Mouse (Mus musculus) midbrain, postnatal 0 days (tissue): ENCODE data around the gene L3hypdh. TPM values are rescaled to one million over a fixed set of nuclear protein-coding genes. Genes with fewer than 3 reads are reported as not detected.

Experiments
- ATAC-seq: fragments of 200-750 bp; cut with Nextera tagmentation; 2 replicates; pipeline ENCODE4 v1.8.0; 2017; ENCODE audit warnings: moderate number of reproducible peaks, mild to moderate bottlenecking, moderate TSS enrichment, moderate library complexity; ENCODE audit not compliant: low FRiP score
- DNase-seq: peaks from one replicate; pipeline ENCODE4 v3.0.0-alpha.2; 2015; ENCODE audit warnings: low spot score
- H3K27ac ChIP-seq: fragments of 300-500 bp; sonication (generic); 2 replicates; pipeline ENCODE4 v1.5.1; 2014; ENCODE audit warnings: low read depth, mild to moderate bottlenecking, low read length, mixed read lengths
- H3K27me3 ChIP-seq: fragments of 300-500 bp; sonication (generic); 2 replicates; pipeline ENCODE4 v1.6.1; 2014; ENCODE audit warnings: low read length, control low read depth, mixed read lengths; ENCODE audit not compliant: insufficient read depth
- H3K36me3 ChIP-seq: fragments of 300-500 bp; sonication (generic); 2 replicates; pipeline ENCODE4 v1.6.1; 2014; ENCODE audit warnings: low read length, control low read depth, mixed read lengths; ENCODE audit not compliant: insufficient read depth
- H3K4me1 ChIP-seq: fragments of 300-500 bp; sonication (generic); 2 replicates; pipeline ENCODE4 v1.6.1; 2014; ENCODE audit warnings: mild to moderate bottlenecking, control low read depth, antibody characterized with exemption, low read length, mixed read lengths; ENCODE audit not compliant: insufficient read depth
- H3K4me2 ChIP-seq: fragments of 300-500 bp; sonication (generic); 2 replicates; pipeline ENCODE4 v1.6.1; 2014; ENCODE audit warnings: low read depth, mild to moderate bottlenecking, low read length, mixed read lengths; ENCODE audit not compliant: poor library complexity, severe bottlenecking
- H3K4me3 ChIP-seq: fragments of 300-500 bp; sonication (generic); 2 replicates; pipeline ENCODE4 v1.5.1; 2014; ENCODE audit warnings: low read depth, mild to moderate bottlenecking, low read length, moderate library complexity
- H3K9ac ChIP-seq: fragments of 300-500 bp; sonication (generic); replicated peaks from 2 replicates; pipeline ENCODE4 v1.6.1; 2014; ENCODE audit warnings: mild to moderate bottlenecking, low read length, moderate library complexity, mixed read lengths; ENCODE audit not compliant: poor library complexity, severe bottlenecking
- H3K9me3 ChIP-seq: fragments of 300-500 bp; sonication (generic); 2 replicates; pipeline ENCODE4 v1.6.1; 2016; ENCODE audit warnings: low read length, control low read depth
- CTCF ChIP-seq: IDR thresholded peaks from 2 replicates; pipeline ENCODE4 v1.5.1; 2016; ENCODE audit warnings: antibody characterized with exemption, mild to moderate bottlenecking
- whole genome bisulfite sequencing: fragments of 180-500 bp; shearing (Covaris S2); extraction: QIAGEN DNeasy Blood & Tissue Kit; methylation state at CpG from one replicate; pipeline ENCODE4 v1.1.7; 2014; 5-methylcytosine and 5-hydroxymethylcytosine counted together
- polyA plus RNA-seq: library from polyadenylated mRNA; unstranded; fragments of >200 nt; fragmentation: Nextera tagmentation; extraction: Ambion mirVana; gene quantifications from 2 replicates; pipeline ENCODE4 v1.2.1, GENCODE M21; 2015
- total RNA-seq: library from RNA; depleted of rRNA; stranded (reverse); fragments of >200 nt; gene quantifications from 2 replicates; pipeline ENCODE4 v1.2.3, GENCODE M21; 2014

Gene L3hypdh
- total and polyA plus RNA-seq, 2 experiments from 2014 or later, result 6.9 to 13.0 TPM

DNA sequence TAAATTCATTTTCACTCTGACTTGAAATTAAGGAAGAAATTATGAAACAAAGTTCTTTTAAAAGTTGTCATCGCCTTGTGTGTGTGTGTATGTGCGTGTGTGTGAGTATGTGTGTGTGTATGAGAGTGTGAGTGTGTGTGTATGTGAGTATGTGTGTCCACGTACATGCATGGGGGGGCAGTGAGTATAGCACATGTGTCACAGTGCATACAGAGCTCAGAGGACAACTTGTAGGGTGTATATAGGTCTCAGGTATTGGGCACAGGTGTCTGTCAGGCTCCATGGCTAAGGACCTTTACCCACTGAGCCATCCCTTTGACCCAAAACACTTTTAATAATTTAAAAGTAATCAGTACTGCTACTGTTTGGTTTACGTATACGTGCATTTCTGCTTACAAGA is 18.8 kb upstream of the L3hypdh start:
- Histone ChIP-seq H3K9me3 (no peaks in the 10 kb centered on the region), H3K27ac (no peak overlapping the region), H3K36me3 (peaks cover 3% of the 10 kb centered on the region), H3K4me1 (no peaks in the 10 kb centered on the region), H3K4me2 (no peak overlapping the region), H3K4me3 (no peak overlapping the region), H3K9ac (no peak overlapping the region), H3K27me3 (no peaks in the 10 kb centered on the region)
- TF ChIP-seq CTCF, result no peak
- ATAC-seq, result no peak
- WGBS, result 86% methylated on average over 5 of the region's 5 CpGs
- no peak for DNase-seq

- Histone ChIP-seq H3K9ac (no peak overlapping the region), H3K9me3 (no peaks in the 10 kb centered on the region), H3K27ac (no peak overlapping the region), H3K4me1 (no peaks in the 10 kb centered on the region), H3K36me3 (peaks cover 10% of the 10 kb centered on the region), H3K4me3 (no peak overlapping the region), H3K4me2 (no peak overlapping the region), H3K27me3 (no peaks in the 10 kb centered on the region)
- no peak for ATAC-seq
- no peak for TF ChIP-seq CTCF
- no peak for DNase-seq
- 86% methylated on average over 6 of the region's 6 CpGs for WGBS
Observed at GRCm38 (mm10) chr12:72102776-72103175, 17.5 kb upstream of the L3hypdh start.

GRCm38 (mm10) chr12:72096966-72097365 is 11.7 kb upstream of the L3hypdh start:
- Histone ChIP-seq H3K4me3 (no peak overlapping the region), H3K27me3 (no peaks in the 10 kb centered on the region), H3K36me3 (peaks cover 47% of the 10 kb centered on the region), H3K9ac (no peak overlapping the region), H3K4me2 (no peak overlapping the region), H3K9me3 (no peaks in the 10 kb centered on the region), H3K4me1 (no peaks in the 10 kb centered on the region), H3K27ac (no peak overlapping the region)
- DNase-seq, result no peak
- no peak for ATAC-seq
- no peak for TF ChIP-seq CTCF
- 96% methylated on average over 8 of the region's 8 CpGs for WGBS

GRCm38 (mm10) chr12:72089802-72090201 is 4.6 kb upstream of the L3hypdh start:
- Histone ChIP-seq H3K4me3 (no peak overlapping the region), H3K4me1 (peaks cover 10% of the 10 kb centered on the region; the same call in 1 of the 2 replicates), H3K36me3 (peaks cover 18% of the 10 kb centered on the region; the same call in 1 of the 2 replicates), H3K4me2 (no peak overlapping the region), H3K27me3 (no peaks in the 10 kb centered on the region), H3K9me3 (no peaks in the 10 kb centered on the region), H3K9ac (no peak overlapping the region), H3K27ac (no peak overlapping the region)
- DNase-seq, result no peak
- WGBS, result 94% methylated on average over 4 of the region's 4 CpGs
- TF ChIP-seq CTCF, result no peak
- ATAC-seq, result no peak

GRCm38 (mm10) chr12:72086166-72086825 is 1.1 kb upstream of the L3hypdh start:
- peak; percentile 30; the same call in 1 of the 2 replicates for TF ChIP-seq CTCF
- H3K27me3 ChIP-seq, result no peaks in the 10 kb centered on the region
- WGBS, result under 1% methylated on average over 18 of the region's 18 CpGs

GRCm38 (mm10) chr12:72085024-72085328 is 263 bp downstream of the L3hypdh start:
- under 1% methylated on average over 31 of the region's 31 CpGs for WGBS

More at GRCm38 (mm10) chr12:72086166-72086825, 1.1 kb upstream of the L3hypdh start:
- H3K4me1 ChIP-seq, result peaks cover 10% of the 10 kb centered on the region; the same call in 1 of the 2 replicates
- no peaks in the 10 kb centered on the region for H3K9me3 ChIP-seq
- DNase-seq (no peak), ATAC-seq (no peak; the same call in 1 of the 2 replicates)
- no peaks in the 10 kb centered on the region for H3K36me3 ChIP-seq
- peak overlapping the region; percentile 69 for H3K4me3 ChIP-seq
- peak overlapping the region; percentile 94 for H3K27ac ChIP-seq
- H3K9ac ChIP-seq, result peak overlapping the region; percentile 83
- H3K4me2 ChIP-seq, result peak overlapping the region; percentile 74

More at GRCm38 (mm10) chr12:72085024-72085328, 263 bp downstream of the L3hypdh start:
- no peaks in the 10 kb centered on the region for H3K9me3 ChIP-seq
- peak overlapping the region; percentile 83 for H3K9ac ChIP-seq
- TF ChIP-seq CTCF, result 0 out of 2 replicates have a peak, but pooled peaks have one; percentile 10
- H3K4me3 ChIP-seq, result peak overlapping the region; percentile 69
- H3K4me2 ChIP-seq, result peak overlapping the region; percentile 74
- H3K4me1 ChIP-seq, result peaks cover 10% of the 10 kb centered on the region; the same call in 1 of the 2 replicates
- ATAC-seq, result no peak
- peak overlapping the region; percentile 94 for H3K27ac ChIP-seq
- no peaks in the 10 kb centered on the region for H3K27me3 ChIP-seq
- no peak for DNase-seq
- H3K36me3 ChIP-seq, result no peaks in the 10 kb centered on the region
